Mouse (Mus musculus) erythroblast, adult 5-6 weeks (primary cell): ENCODE data around the gene Fopnl. TPM values are rescaled to one million over a fixed set of nuclear protein-coding genes. Genes with fewer than 3 reads are reported as not detected.

Experiments
- ATAC-seq: replicated peaks from 2 replicates; pipeline ENCODE4 v1.8.0; 2016; ENCODE audit warnings: moderate number of reproducible peaks, mild to moderate bottlenecking, moderate TSS enrichment, inconsistent platforms; ENCODE audit not compliant: poor library complexity, low FRiP score, severe bottlenecking
- total RNA-seq, 2 experiments: library from RNA; stranded (forward) in 1 of 2; stranded (reverse) in 1 of 2; fragments of 150-400 nt in 1 of 2; fragments of 200-764, 138-1000 nt in 1 of 2; gene quantifications; 2 replicates each; pipeline versions ENCODE4 v1.2.3 to v1.2.4; 2015 to 2017; ENCODE audit warnings: low replicate concordance in 2 of 2

Fopnl gene
- total RNA-seq, 2 experiments from 2014 or later, result 15.2 to 25.4 TPM

GRCm38 (mm10) chr16:14308245-14309073 is 8.7 kb downstream of the Fopnl start:
- peak; percentile 89 for ATAC-seq

- peak; percentile 72 for ATAC-seq
These were observed 9.8 kb downstream of the Fopnl start for GRCm38 (mm10) chr16:14307373-14307772.

GRCm38 (mm10) chr16:14306451-14306850 is 10.8 kb downstream of the Fopnl start:
- ATAC-seq, result no peak

GRCm38 (mm10) chr16:14304791-14305190 is 12.4 kb downstream of the Fopnl start:
- no peak for ATAC-seq

- no peak for ATAC-seq
These were observed 13.5 kb downstream of the Fopnl start for GRCm38 (mm10) chr16:14303676-14304075.

- no peak for ATAC-seq
These were observed 14.1 kb downstream of the Fopnl start for GRCm38 (mm10) chr16:14303148-14303547.

GRCm38 (mm10) chr16:14298461-14298860 is 18.7 kb downstream of the Fopnl start:
- ATAC-seq, result no peak

- ATAC-seq, result no peak
These were observed 19.5 kb downstream of the Fopnl start for GRCm38 (mm10) chr16:14297746-14298145.

GRCm38 (mm10) chr16:14297137-14297536 is 20.1 kb downstream of the Fopnl start:
- no peak for ATAC-seq

GRCm38 (mm10) chr16:14296544-14297124 is 20.6 kb downstream of the Fopnl start:
- ATAC-seq, result no peak

- no peak for ATAC-seq
These were observed 21.9 kb downstream of the Fopnl start for GRCm38 (mm10) chr16:14295291-14295690.

GRCm38 (mm10) chr16:14292205-14293199 is 24.7 kb downstream of the Fopnl start:
- ATAC-seq, result no peak

GRCm38 (mm10) chr16:14291223-14291622 is 26.0 kb downstream of the Fopnl start, which contains the start of gene Myh11:
Gene Myh11, minus strand, starts transcription at chr16:14291372.
- peak; percentile 73 for ATAC-seq

GRCm38 (mm10) chr16:14272374-14272965 is 44.7 kb downstream of the Fopnl start:
- no peak for ATAC-seq

- ATAC-seq, result no peak
These were observed 51.8 kb downstream of the Fopnl start for GRCm38 (mm10) chr16:14265203-14265920.

- ATAC-seq, result no peak
These were observed 52.7 kb downstream of the Fopnl start for GRCm38 (mm10) chr16:14264504-14264903.

GRCm38 (mm10) chr16:14263241-14263640 is 54.0 kb downstream of the Fopnl start:
- ATAC-seq, result no peak

GRCm38 (mm10) chr16:14262410-14262809 is 54.8 kb downstream of the Fopnl start:
- ATAC-seq, result no peak

- no peak for ATAC-seq
These were observed 58.3 kb downstream of the Fopnl start for GRCm38 (mm10) chr16:14258856-14259255.
